In the genomic region with DNA sequence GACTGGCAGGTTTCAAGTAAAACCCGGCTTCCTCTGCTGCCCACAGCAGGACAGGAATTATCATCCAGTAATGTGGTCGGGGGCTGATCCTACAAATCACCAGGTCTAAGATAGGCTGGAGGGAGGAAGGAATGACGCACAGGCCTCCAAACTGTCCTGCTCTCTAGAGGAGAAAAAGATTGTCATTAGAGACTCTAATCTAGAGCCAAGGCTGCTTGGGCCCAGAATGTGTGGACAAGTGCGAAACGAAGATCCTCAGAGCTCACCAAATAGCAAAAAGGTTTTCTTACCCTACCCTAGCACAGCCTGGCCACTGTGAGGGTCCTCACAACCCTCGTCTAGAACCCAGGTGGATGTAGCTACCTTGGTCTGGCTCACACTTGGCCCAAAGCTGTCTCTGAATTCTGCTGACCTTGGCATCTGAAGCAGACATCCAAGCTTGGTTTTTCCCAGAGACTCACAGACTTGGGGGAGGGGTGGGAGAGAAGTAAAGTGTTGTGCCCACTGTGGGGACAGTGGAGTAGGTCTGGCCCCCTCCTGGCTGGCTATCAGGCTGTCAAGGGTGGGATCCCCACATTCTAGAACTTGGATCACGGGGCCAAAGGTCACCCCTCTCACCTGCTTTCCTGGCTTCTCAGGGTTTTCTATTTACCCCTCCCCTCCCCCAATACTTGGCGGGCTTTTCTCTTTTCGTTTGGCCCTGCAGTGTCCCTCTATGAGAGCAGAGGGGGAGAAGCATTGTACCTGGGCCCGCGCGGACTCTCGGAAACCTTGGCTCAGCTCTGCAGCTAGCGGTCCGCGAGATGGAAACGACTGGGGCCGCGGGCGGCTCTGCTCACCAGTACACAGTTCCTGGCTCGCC, we compare ENCODE assay signal across 11 mouse cellular contexts. TPM values are rescaled to one million over a fixed set of nuclear protein-coding genes. Genes with fewer than 3 reads are reported as not detected.
DNase-seq lines count a peak whose midpoint lies in the region; ATAC-seq and TF ChIP-seq lines count a peak whose summit lies in the region.
"Had no signal": no experiment of that assay in that cellular context is flagged by ENCODE, and none has a peak within 500 bp of the region (broad histone marks: within the 10 kb centered on the region; RNA-seq: fewer than 3 reads in every experiment).

No protein-coding gene starts in this region.

- dilution Hi-C loops in CH12.LX (cut with MboI; ENCODE audit: extremely low pct_ligation_motif_present, extremely low pct_unique_long_range_greater_than_20kb, low sequenced_read_pairs): no loop called here

- no peak for TF ChIP-seq EP300 in CH12.LX (IDR thresholded peaks at IDR 0.05; ENCODE audit: low read length)

- no peaks in the 10 kb centered on the region for H3K79me2 ChIP-seq in CH12.LX (replicated peaks; ENCODE audit: control insufficient read depth, extremely low read depth, insufficient read depth, poor library complexity, severe bottlenecking)

- TF ChIP-seq POLR2A in CH12.LX (IDR thresholded peaks at IDR 0.05; ENCODE audit: low read depth, low read length): no peak

- no peaks in the 10 kb centered on the region for H3K9me3 ChIP-seq in forebrain, embryonic 12.5 days
- H3K9me3 ChIP-seq in forebrain, embryonic 10.5 days: no peaks in the 10 kb centered on the region
- no peaks in the 10 kb centered on the region for H3K9me3 ChIP-seq in CH12.LX (replicated peaks; ENCODE audit: low read length)
- no peaks in the 10 kb centered on the region for H3K9me3 ChIP-seq in hindbrain, embryonic 12.5 days (replicated peaks)
- no peaks in the 10 kb centered on the region for H3K9me3 ChIP-seq in lung, embryonic 15.5 days

- in situ Hi-C loops in CH12.LX (cut with MboI; ENCODE audit: low pct_ligation_motif_present, low pct_unique_long_range_greater_than_20kb, low sequenced_read_pairs): no loop called here

- no peak overlapping the region for H3K4me2 ChIP-seq in forebrain, embryonic 12.5 days
- H3K4me2 ChIP-seq in CH12.LX (ENCODE audit: insufficient read depth, low read depth, poor library complexity, severe bottlenecking): 0 out of 2 replicates have a peak overlapping the region, but pooled peaks have one; percentile 4
- no peak overlapping the region for H3K4me2 ChIP-seq in hindbrain, embryonic 12.5 days (replicated peaks)
- peak overlapping the region; percentile 43 for H3K4me2 ChIP-seq in lung, embryonic 15.5 days

- 1% methylated on average over 21 of the region's 21 CpGs for WGBS in forebrain, embryonic 12.5 days
- 2% methylated on average over 21 of the region's 21 CpGs for whole genome bisulfite sequencing in forebrain, embryonic 10.5 days
- under 1% methylated on average over 21 of the region's 21 CpGs for WGBS in hindbrain, embryonic 12.5 days
- 11% methylated on average over 21 of the region's 21 CpGs for WGBS in lung, embryonic 15.5 days

- H3K27ac ChIP-seq in forebrain, embryonic 12.5 days: no peak overlapping the region
- H3K27ac ChIP-seq in forebrain, embryonic 10.5 days: no peak overlapping the region
- no peak overlapping the region for H3K27ac ChIP-seq in CH12.LX (ENCODE audit: insufficient read depth, low read depth)
- H3K27ac ChIP-seq in hindbrain, embryonic 12.5 days: no peak overlapping the region
- peak overlapping the region; percentile 64 for H3K27ac ChIP-seq in lung, embryonic 15.5 days

- no peaks in the 10 kb centered on the region for H3K36me3 ChIP-seq in forebrain, embryonic 12.5 days (replicated peaks)
- no peaks in the 10 kb centered on the region for H3K36me3 ChIP-seq in forebrain, embryonic 10.5 days (replicated peaks)
- no peaks in the 10 kb centered on the region for H3K36me3 ChIP-seq in CH12.LX (replicated peaks in 1 of 2; ENCODE audit: control insufficient read depth in 1 of 2, insufficient read depth in 1 of 2, low read length in 1 of 2)
- H3K36me3 ChIP-seq in hindbrain, embryonic 12.5 days: no peaks in the 10 kb centered on the region
- no peaks in the 10 kb centered on the region for H3K36me3 ChIP-seq in lung, embryonic 15.5 days

- peak; percentile 61 for ATAC-seq in forebrain, embryonic 12.5 days (ENCODE audit: low FRiP score)
- peak; percentile 57 for ATAC-seq in hindbrain, embryonic 12.5 days (ENCODE audit: low FRiP score)
- ATAC-seq in lung, embryonic 15.5 days (ENCODE audit: borderline replicate concordance, extremely low read depth, low FRiP score, low TSS enrichment): peak; percentile 58

- peaks cover 6% of the 10 kb centered on the region; the same call in 1 of the 2 replicates for H3K4me1 ChIP-seq in forebrain, embryonic 12.5 days
- H3K4me1 ChIP-seq in forebrain, embryonic 10.5 days: peaks cover 11% of the 10 kb centered on the region; the same call in 1 of the 2 replicates
- H3K4me1 ChIP-seq in CH12.LX (ENCODE audit: control insufficient read depth in 1 of 2, insufficient read depth in 2 of 2): no peaks in the 10 kb centered on the region
- 0 out of 2 replicates have a peak, but pooled peaks cover 3% of the 10 kb centered on the region for H3K4me1 ChIP-seq in hindbrain, embryonic 12.5 days
- H3K4me1 ChIP-seq in lung, embryonic 15.5 days: peaks cover 15% of the 10 kb centered on the region; the same call in 1 of the 2 replicates

- peaks cover 90% of the 10 kb centered on the region for H3K27me3 ChIP-seq in forebrain, embryonic 12.5 days
- H3K27me3 ChIP-seq in forebrain, embryonic 10.5 days (ENCODE audit: poor library complexity, severe bottlenecking): peaks cover 100% of the 10 kb centered on the region
- H3K27me3 ChIP-seq in CH12.LX (replicated peaks): peaks cover 68% of the 10 kb centered on the region
- H3K27me3 ChIP-seq in hindbrain, embryonic 12.5 days: peaks cover 94% of the 10 kb centered on the region
- peaks cover 83% of the 10 kb centered on the region for H3K27me3 ChIP-seq in lung, embryonic 15.5 days

- TF ChIP-seq CTCF in CH12.LX (conservative IDR thresholded peaks at IDR 0.05 in 1 of 2, IDR thresholded peaks at IDR 0.05 in 1 of 2; ENCODE audit: low read depth in 2 of 2, low read length in 2 of 2): no peak

- no peak for DNase-seq in forebrain, embryonic 10.5 days (ENCODE audit: extremely low spot score, low spot score)
- no peak for DNase-seq in CH12.LX (ENCODE audit: extremely low read depth)
- DNase-seq in urinary bladder, adult 2 months (ENCODE audit: low spot score): no peak
- DNase-seq in left cerebral cortex, adult 8-10 months (ENCODE audit: low spot score in 2 of 2): no peak
- no peak for DNase-seq in thymus, postnatal 0 days (ENCODE audit: low spot score)
- DNase-seq: adrenal gland, postnatal 25 days had no signal

- H3K9ac ChIP-seq in forebrain, embryonic 12.5 days: no peak overlapping the region
- no peak overlapping the region for H3K9ac ChIP-seq in CH12.LX (ENCODE audit: insufficient read depth, low read depth)
- H3K9ac ChIP-seq in hindbrain, embryonic 12.5 days: no peak overlapping the region
- H3K9ac ChIP-seq in lung, embryonic 15.5 days: peak overlapping the region; percentile 16; the same call in 1 of the 2 replicates

- no peak overlapping the region for H3K4me3 ChIP-seq in forebrain, embryonic 12.5 days (replicated peaks)
- H3K4me3 ChIP-seq in forebrain, embryonic 10.5 days: no peak overlapping the region
- H3K4me3 ChIP-seq in CH12.LX (replicated peaks in 1 of 3; ENCODE audit: low read depth in 2 of 3, low read length in 2 of 3, poor library complexity in 1 of 3): no peak overlapping the region
- H3K4me3 ChIP-seq in hindbrain, embryonic 12.5 days: no peak overlapping the region
- H3K4me3 ChIP-seq in lung, embryonic 15.5 days: peak overlapping the region; percentile 14

- TF ChIP-seq RAD21 in CH12.LX (IDR thresholded peaks at IDR 0.05; ENCODE audit: low read depth, low read length): no peak

TF ChIP-seq in CH12.LX, 34 proteins besides CTCF, POLR2A, EP300 and RAD21:
- TF ChIP-seq ETS1 (conservative IDR thresholded peaks at IDR 0.05; ENCODE audit: low read depth, low read length): no peak
- no peak for TF ChIP-seq CHD1 (IDR thresholded peaks at IDR 0.05; ENCODE audit: low read depth, low read length)
- no peak for TF ChIP-seq CHD2 (IDR thresholded peaks at IDR 0.05; ENCODE audit: low read length)
- peak; percentile 39; the same call in 1 of the 2 replicates for TF ChIP-seq UBTF (IDR thresholded peaks at IDR 0.05; ENCODE audit: low read depth, low read length)

RNA-seq across cellular contexts. Expression of a gene that starts 16.8 kb away (rescaled TPM):
- polyA plus RNA-seq in forebrain, embryonic 12.5 days (2016; fragmentation: Nextera tagmentation; extraction: Ambion mirVana): 0.28 and 0.66 TPM in 2 replicates
- 0.17 and 0.67 TPM in 2 replicates for polyA plus RNA-seq in forebrain, embryonic 10.5 days (2016; fragmentation: Nextera tagmentation; extraction: Ambion mirVana)
- total RNA-seq in CH12.LX (2012; rRNA removed): not detected in 2 replicates
- total RNA-seq in CH12.LX (2014; rRNA removed): not detected in 2 replicates
- polyA plus RNA-seq in CH12.LX (2012; ENCODE audit: insufficient read length, low read depth): not detected in 2 replicates
- 4.3 and 5.2 TPM in 2 replicates for polyA plus RNA-seq in hindbrain, embryonic 12.5 days (2016; fragmentation: Nextera tagmentation; extraction: Ambion mirVana)
- 38.4 and 40.6 TPM in 2 replicates for polyA plus RNA-seq in lung, embryonic 15.5 days (2015; fragmentation: Nextera tagmentation; extraction: Ambion mirVana)
- polyA plus RNA-seq in urinary bladder, adult 2 months (2012; rRNA removed): 0.03 and 0.21 TPM in 2 replicates
- total RNA-seq in left cerebral cortex, adult 8-10 months (2022): not detected
- polyA plus RNA-seq in thymus, postnatal 0 days (2015; fragmentation: Nextera tagmentation; extraction: Ambion mirVana): 0.13 and 0.14 TPM in 2 replicates
- total RNA-seq: adrenal gland, postnatal 25 days; monocyte, adult 5-6 weeks had no signal
- polyA plus RNA-seq: heart, postnatal 0 days had no signal

Comparison
In these comparisons a context has a peak if more than half of its experiments do, and no peak if none do; other contexts are left out.
1. H3K4me2 ChIP-seq: peak in CH12.LX (single experiment) and lung, embryonic 15.5 days (single experiment); none in forebrain, embryonic 12.5 days (single experiment) and hindbrain, embryonic 12.5 days (single experiment).
2. Peak in every context shown above with its lines, with median percentiles within 50 percentile points of each other: ATAC-seq.